Mouse (Mus musculus): ENCODE measurements around the gene Hoxd1. TPM values are rescaled to one million over a fixed set of nuclear protein-coding genes. Genes with fewer than 3 reads are reported as not detected.

The Hoxd1 gene
- total and polyA plus RNA-seq, 2 experiments, result not detected

DNA sequence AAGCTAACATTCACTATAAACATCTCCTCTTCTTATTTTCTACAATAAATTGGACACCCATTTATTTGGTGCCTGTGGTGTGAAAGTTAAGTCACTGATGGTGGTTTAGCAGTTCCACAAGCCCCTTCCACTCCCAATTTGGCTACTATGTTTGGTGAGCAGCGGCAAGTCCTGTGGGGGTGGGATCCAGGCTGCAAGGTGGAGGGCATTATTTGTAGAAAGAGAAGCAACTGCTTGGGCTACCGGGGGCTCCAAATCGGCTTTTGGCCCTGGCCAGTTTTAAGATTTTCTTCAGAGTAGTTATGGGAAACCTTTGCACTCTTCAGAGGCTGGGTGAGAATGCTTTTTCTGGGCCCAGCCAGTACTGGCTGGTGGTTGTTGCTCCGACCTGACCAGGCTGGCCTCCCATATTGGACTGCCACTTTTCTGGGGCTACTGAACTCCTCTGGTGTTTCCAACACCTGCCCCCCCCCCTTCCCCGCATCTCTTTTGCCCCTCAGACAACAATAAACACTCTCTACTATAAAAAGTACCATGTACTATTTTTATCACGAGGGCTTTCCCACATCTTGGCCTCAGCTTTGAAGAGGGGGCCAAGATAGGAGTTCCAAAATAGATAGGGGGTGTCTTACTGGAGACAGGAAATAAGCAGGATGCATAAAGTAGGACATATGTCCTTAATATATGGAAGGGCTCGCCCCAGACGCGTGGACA, 30.8 kb upstream of the Hoxd1 start:
- Histone ChIP-seq H3K36me3 (ENCODE audit: control insufficient read depth, insufficient read depth, low read length) (no peaks in the 10 kb centered on the region), H3K4me1 (ENCODE audit: control insufficient read depth, insufficient read depth, low read length) (peaks cover 2% of the 10 kb centered on the region; the same call in 1 of the 2 replicates), H3K79me2 (ENCODE audit: control insufficient read depth, insufficient read depth, low read length) (no peaks in the 10 kb centered on the region), H3K9ac (ENCODE audit: low read depth, low read length) (no peak overlapping the region), H3K27me3 (ENCODE audit: control insufficient read depth, insufficient read depth, low read length) (peaks cover 41% of the 10 kb centered on the region), H3K27ac (replicated peaks; ENCODE audit: insufficient read depth, low read depth, low read length) (no peak overlapping the region), H3K4me3 (ENCODE audit: insufficient read depth, low read depth, low read length) (no peak overlapping the region)
- TF ChIP-seq POLR2A (IDR thresholded peaks at IDR 0.05; ENCODE audit: extremely low read depth, insufficient read depth, low read length) (no peak), CTCF (IDR thresholded peaks at IDR 0.05; ENCODE audit: low read depth, low read length) (no peak)
- 11% methylated on average over 9 of the region's 9 CpGs for WGBS
- DNase-seq (ENCODE audit: extremely low read depth, low read depth, low spot score), result no peak

DNA sequence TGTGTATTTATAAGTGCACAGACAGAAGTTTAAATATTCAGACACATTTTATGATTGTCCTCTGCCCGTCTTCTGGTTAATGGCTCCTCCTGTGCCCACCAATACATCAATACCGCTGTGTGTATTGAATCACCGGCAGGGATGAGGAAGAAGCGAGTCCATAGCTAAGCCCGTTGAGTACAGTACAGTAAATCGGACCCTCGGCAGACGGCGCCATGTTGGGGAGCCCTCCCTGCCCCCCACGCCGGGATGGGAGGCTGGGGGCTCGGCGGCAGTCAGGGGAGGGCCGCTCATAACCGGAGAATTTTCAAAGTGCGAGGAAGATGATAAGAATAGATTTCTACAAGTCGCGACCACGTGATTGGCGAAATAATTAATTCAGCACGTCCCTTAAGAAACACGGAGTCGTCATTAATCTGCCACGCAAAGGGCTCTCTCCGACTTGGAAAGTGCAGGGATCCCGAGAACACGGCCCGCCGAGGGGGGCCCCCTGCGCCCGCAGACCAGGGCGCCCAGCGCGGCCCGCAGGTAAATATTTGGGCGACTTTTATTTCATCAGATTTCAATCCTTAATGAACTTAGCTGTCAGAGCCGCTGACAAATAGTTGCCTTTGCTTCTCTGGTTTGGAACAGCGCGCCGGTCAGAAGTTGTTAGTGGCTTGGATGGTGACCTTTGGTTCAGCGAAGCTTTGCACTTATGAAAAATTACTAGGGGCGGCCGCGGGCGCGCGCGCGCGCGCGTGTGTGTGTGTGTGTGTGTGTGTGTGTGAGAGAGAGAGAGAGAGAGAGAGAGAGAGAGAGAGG, 30.1 kb upstream of the Hoxd1 start:
- 2% methylated on average over 52 of the region's 52 CpGs for WGBS
- H3K4me1 ChIP-seq (ENCODE audit: control insufficient read depth, insufficient read depth, low read length), result peaks cover 2% of the 10 kb centered on the region; the same call in 1 of the 2 replicates
- no peaks in the 10 kb centered on the region for H3K79me2 ChIP-seq (ENCODE audit: control insufficient read depth, insufficient read depth, low read length)
- TF ChIP-seq POLR2A (IDR thresholded peaks at IDR 0.05; ENCODE audit: extremely low read depth, insufficient read depth, low read length) (no peak), CTCF (IDR thresholded peaks at IDR 0.05; ENCODE audit: low read depth, low read length) (no peak)
- H3K27ac ChIP-seq (replicated peaks; ENCODE audit: insufficient read depth, low read depth, low read length), result no peak overlapping the region
- no peak for DNase-seq (ENCODE audit: extremely low read depth, low read depth, low spot score)
- H3K4me3 ChIP-seq (ENCODE audit: insufficient read depth, low read depth, low read length), result no peak overlapping the region
- peaks cover 33% of the 10 kb centered on the region for H3K27me3 ChIP-seq (ENCODE audit: control insufficient read depth, insufficient read depth, low read length)
- no peak overlapping the region for H3K9ac ChIP-seq (ENCODE audit: low read depth, low read length)
- H3K36me3 ChIP-seq (ENCODE audit: control insufficient read depth, insufficient read depth, low read length), result no peaks in the 10 kb centered on the region

DNA sequence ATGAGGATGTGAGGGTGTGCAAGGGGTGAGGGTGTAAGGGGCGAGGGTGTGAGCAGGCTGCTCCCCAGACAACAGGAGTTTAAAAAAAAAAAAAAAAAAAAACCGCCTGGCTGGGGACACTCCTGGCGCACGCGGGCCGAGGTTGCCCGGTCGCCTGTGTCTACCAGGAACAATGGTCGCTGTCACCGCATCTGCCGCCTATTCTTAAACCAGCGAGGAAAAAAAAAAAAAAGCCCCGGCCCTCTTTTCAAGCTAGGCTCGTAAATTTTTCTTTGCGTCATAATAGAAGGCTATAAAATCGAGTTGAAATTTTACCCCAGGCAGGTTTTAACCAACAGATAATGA, 29.5 kb upstream of the Hoxd1 start:
- no peak for DNase-seq (ENCODE audit: extremely low read depth, low read depth, low spot score)
- Histone ChIP-seq H3K27me3 (ENCODE audit: control insufficient read depth, insufficient read depth, low read length) (peaks cover 30% of the 10 kb centered on the region), H3K4me1 (ENCODE audit: control insufficient read depth, insufficient read depth, low read length) (peaks cover 2% of the 10 kb centered on the region; the same call in 1 of the 2 replicates), H3K79me2 (ENCODE audit: control insufficient read depth, insufficient read depth, low read length) (no peaks in the 10 kb centered on the region), H3K27ac (replicated peaks; ENCODE audit: insufficient read depth, low read depth, low read length) (no peak overlapping the region), H3K36me3 (ENCODE audit: control insufficient read depth, insufficient read depth, low read length) (no peaks in the 10 kb centered on the region), H3K4me3 (ENCODE audit: insufficient read depth, low read depth, low read length) (no peak overlapping the region), H3K9ac (ENCODE audit: low read depth, low read length) (no peak overlapping the region)
- TF ChIP-seq CTCF (IDR thresholded peaks at IDR 0.05; ENCODE audit: low read depth, low read length) (no peak), POLR2A (IDR thresholded peaks at IDR 0.05; ENCODE audit: extremely low read depth, insufficient read depth, low read length) (no peak)
- 4% methylated on average over 16 of the region's 16 CpGs for WGBS

DNA sequence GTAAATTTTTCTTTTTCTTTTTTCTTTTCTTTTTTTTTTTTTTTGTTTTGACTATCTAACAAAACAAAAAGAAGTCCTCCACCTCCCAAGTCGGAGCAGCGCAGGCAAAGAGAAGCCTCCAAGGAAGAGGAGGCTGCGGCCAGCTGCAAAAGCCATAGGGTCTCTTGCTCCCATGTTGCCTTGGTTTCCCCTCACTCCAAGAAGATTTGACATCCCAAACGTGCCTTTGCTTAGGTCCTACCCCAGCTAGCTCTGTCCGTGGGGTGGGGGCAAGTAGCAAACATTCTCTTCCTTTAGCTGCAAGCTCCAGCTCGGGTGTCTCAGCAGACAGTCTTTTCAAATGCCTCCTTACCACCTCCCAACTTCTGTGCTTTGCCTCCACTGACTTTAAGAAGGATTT, 29.0 kb upstream of the Hoxd1 start:
- H3K9ac ChIP-seq (ENCODE audit: low read depth, low read length), result no peak overlapping the region
- peaks cover 2% of the 10 kb centered on the region; the same call in 1 of the 2 replicates for H3K4me1 ChIP-seq (ENCODE audit: control insufficient read depth, insufficient read depth, low read length)
- no peaks in the 10 kb centered on the region for H3K36me3 ChIP-seq (ENCODE audit: control insufficient read depth, insufficient read depth, low read length)
- no peak for DNase-seq (ENCODE audit: extremely low read depth, low read depth, low spot score)
- no peak for TF ChIP-seq POLR2A (IDR thresholded peaks at IDR 0.05; ENCODE audit: extremely low read depth, insufficient read depth, low read length)
- no peak for TF ChIP-seq CTCF (IDR thresholded peaks at IDR 0.05; ENCODE audit: low read depth, low read length)
- no peaks in the 10 kb centered on the region for H3K79me2 ChIP-seq (ENCODE audit: control insufficient read depth, insufficient read depth, low read length)
- peaks cover 34% of the 10 kb centered on the region for H3K27me3 ChIP-seq (ENCODE audit: control insufficient read depth, insufficient read depth, low read length)
- H3K4me3 ChIP-seq (ENCODE audit: insufficient read depth, low read depth, low read length), result no peak overlapping the region
- WGBS, result 2% methylated on average over 6 of the region's 6 CpGs
- no peak overlapping the region for H3K27ac ChIP-seq (replicated peaks; ENCODE audit: insufficient read depth, low read depth, low read length)

DNA sequence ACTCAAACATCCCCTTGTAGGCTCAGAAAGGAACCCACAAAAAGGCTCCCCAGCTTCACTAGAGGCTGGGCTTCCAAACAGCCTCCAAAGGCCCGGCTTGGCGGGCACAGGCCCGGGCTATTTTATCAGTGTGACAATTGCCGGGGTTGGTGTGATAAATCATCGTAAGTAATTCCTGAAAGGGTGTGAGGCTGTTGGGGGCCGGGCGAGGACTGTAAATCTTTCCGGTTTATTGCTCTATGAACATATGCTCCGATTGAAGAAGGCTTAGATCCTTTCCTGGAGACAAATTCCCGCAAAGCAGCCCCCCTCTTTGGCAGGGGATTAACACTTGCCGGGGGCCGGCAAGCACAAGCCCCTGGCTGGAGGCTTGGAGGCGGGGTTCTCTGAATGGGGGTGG, 28.3 kb upstream of the Hoxd1 start:
- H3K4me3 ChIP-seq (ENCODE audit: insufficient read depth, low read depth, low read length), result no peak overlapping the region
- TF ChIP-seq POLR2A (IDR thresholded peaks at IDR 0.05; ENCODE audit: extremely low read depth, insufficient read depth, low read length) (no peak), CTCF (IDR thresholded peaks at IDR 0.05; ENCODE audit: low read depth, low read length) (no peak)
- H3K36me3 ChIP-seq (ENCODE audit: control insufficient read depth, insufficient read depth, low read length), result no peaks in the 10 kb centered on the region
- no peak overlapping the region for H3K9ac ChIP-seq (ENCODE audit: low read depth, low read length)
- H3K79me2 ChIP-seq (ENCODE audit: control insufficient read depth, insufficient read depth, low read length), result no peaks in the 10 kb centered on the region
- WGBS, result 5% methylated on average over 13 of the region's 13 CpGs
- DNase-seq (ENCODE audit: extremely low read depth, low read depth, low spot score), result no peak
- H3K27me3 ChIP-seq (ENCODE audit: control insufficient read depth, insufficient read depth, low read length), result peaks cover 39% of the 10 kb centered on the region
- no peak overlapping the region for H3K27ac ChIP-seq (replicated peaks; ENCODE audit: insufficient read depth, low read depth, low read length)
- H3K4me1 ChIP-seq (ENCODE audit: control insufficient read depth, insufficient read depth, low read length), result peaks cover 2% of the 10 kb centered on the region; the same call in 1 of the 2 replicates
